Mouse (Mus musculus): ENCODE results near the gene Abhd16b.

Abhd16b gene

GRCm38 (mm10) chr2:181493156-181493927 is at the start of gene Abhd16b:
Abhd16b (plus strand) TSS chr2:181493206.
- in situ Hi-C loops (cut with MboI; ENCODE audit: unreplicated experiment in 2 of 2), result loop anchor here (5.0 to 25.0 kb wide), 3 partner anchors 81 to 781 kb away; partner anchors contain the start of genes Dido1 (in 1 of the 2) and Gid8 (in 1 of the 2)

GRCm38 (mm10) chr2:181452181-181452580 is 40.8 kb upstream of the Abhd16b start:
- in situ Hi-C loops (cut with MboI; ENCODE audit: unreplicated experiment in 2 of 2), result no loop called here

GRCm38 (mm10) chr2:181453274-181453673 is 39.7 kb upstream of the Abhd16b start:
- in situ Hi-C loops (cut with MboI; ENCODE audit: unreplicated experiment in 2 of 2), result no loop called here

- in situ Hi-C loops (cut with MboI; ENCODE audit: unreplicated experiment in 2 of 2), result no loop called here
Measured at GRCm38 (mm10) chr2:181455899-181456298, 37.1 kb upstream of the Abhd16b start.

- in situ Hi-C loops (cut with MboI; ENCODE audit: unreplicated experiment in 2 of 2), result no loop called here
Measured at GRCm38 (mm10) chr2:181457831-181458230, 35.2 kb upstream of the Abhd16b start.

GRCm38 (mm10) chr2:181458411-181459152 is 34.4 kb upstream of the Abhd16b start:
- in situ Hi-C loops (cut with MboI; ENCODE audit: unreplicated experiment in 2 of 2), result no loop called here

DNA sequence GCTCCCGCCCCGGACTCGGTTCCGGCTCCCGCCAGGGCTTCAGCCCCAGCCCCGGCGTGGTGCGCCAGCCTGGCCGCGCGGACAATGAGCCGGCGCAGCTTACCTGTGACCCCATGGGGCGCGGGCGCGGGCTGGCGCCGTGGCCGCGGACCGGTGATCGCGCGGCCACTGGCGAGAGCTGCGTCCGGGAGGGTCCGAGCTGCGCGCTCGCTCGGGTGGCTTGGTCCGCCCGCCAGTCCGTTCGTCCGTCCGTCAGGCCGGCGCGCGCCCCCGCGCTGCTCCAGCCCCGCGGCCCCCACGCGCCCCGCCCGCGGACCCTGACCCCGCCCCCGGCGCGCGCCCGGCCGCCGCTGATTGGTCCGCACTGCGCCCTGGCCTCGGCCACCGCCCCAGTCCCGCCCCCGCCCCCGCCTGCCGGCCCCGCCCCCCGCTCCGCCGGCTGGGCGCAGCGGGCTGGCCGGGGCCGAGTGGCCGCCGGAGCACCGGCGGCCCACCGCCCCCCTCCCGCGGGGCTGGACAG is 33.8 kb upstream of the Abhd16b start, which contains the start of gene Zbtb46:
Gene Zbtb46 (minus strand): TSS at position 274 of the 520 bp plus-strand sequence.
- in situ Hi-C loops (cut with MboI; ENCODE audit: unreplicated experiment in 2 of 2), result no loop called here

GRCm38 (mm10) chr2:181459673-181460621 is 33.1 kb upstream of the Abhd16b start:
- in situ Hi-C loops (cut with MboI; ENCODE audit: unreplicated experiment in 2 of 2), result no loop called here

GRCm38 (mm10) chr2:181461536-181462100 is 31.4 kb upstream of the Abhd16b start:
- in situ Hi-C loops (cut with MboI; ENCODE audit: unreplicated experiment in 2 of 2), result no loop called here

DNA sequence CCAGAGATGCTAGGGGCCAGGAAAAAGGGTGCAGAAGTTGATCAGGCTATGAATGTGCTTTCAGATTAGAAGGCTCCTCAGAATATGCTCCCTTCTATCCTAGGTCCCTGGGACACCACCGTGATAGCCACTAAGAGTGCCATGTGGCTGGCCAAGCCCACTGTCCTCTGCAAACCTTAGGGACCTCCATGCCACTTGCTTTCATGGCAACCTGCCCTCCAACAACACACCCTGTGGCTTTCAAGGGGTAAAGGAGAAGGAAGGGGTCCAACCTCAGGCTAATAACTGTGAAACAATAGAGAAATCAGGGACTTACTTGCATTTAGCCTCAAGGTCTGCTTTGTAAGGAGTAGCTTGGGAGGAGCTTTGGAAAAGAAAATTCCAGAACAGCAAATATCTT is 30.4 kb upstream of the Abhd16b start:
- in situ Hi-C loops (cut with MboI; ENCODE audit: unreplicated experiment in 2 of 2), result no loop called here

DNA sequence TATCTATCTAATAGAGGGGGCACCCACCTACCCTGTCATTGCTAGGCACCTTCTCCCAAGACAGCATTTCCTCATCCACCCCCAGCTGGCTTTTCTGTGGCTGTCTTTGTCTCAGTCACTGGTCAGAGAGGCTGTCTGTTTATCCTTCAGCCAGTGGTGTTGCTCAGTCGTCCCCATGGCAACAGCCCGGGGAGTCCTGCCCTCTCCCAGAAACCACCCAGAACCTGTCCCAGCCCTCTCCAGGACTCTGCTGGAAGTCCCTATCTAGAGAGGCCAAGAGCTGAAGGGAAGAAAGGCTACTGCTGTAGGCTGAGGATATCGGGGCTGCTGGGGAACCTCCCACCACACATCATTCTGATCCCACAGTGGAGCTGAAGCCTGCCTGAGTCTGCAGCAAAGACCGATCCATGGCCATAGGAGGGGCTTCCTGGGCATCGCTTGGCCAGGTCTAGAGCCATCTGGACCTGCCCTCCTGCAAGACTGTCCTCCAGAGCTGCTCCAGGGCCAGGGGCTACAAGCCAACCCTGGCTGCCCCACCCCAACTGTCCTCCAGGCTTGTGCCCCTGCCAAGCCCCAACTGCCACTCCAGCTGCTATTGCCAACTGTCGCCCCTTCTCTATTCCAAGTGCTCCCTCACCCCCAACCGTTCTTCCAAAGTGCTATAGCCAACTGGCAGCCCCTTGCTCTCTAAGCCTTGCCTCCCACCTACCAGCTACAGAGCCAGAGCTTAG is 29.8 kb upstream of the Abhd16b start:
- in situ Hi-C loops (cut with MboI; ENCODE audit: unreplicated experiment in 2 of 2), result no loop called here

- in situ Hi-C loops (cut with MboI; ENCODE audit: unreplicated experiment in 2 of 2), result no loop called here
Measured at GRCm38 (mm10) chr2:181465423-181465822, 27.6 kb upstream of the Abhd16b start.

GRCm38 (mm10) chr2:181470285-181470684 is 22.7 kb upstream of the Abhd16b start:
- in situ Hi-C loops (cut with MboI; ENCODE audit: unreplicated experiment in 2 of 2), result no loop called here

DNA sequence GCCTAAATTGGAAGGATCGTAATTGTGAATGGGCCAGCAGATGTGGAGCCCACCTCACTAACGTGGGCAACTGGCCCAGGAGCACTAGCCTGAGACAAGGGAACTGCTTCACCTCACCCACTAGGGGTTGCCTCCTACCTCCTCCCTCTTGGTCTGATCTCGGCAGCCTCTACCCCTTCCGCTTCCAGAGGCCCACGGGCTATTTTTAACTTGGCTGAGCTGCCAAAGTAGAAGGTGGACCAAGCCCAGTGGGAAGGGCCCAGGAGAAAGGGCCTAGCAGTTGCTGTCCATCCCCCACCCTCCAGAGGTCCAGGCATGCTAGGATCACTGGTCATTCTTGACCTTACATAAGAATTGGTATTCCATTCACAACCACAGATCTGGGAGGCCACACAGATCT is 21.8 kb upstream of the Abhd16b start:
- in situ Hi-C loops (cut with MboI; ENCODE audit: unreplicated experiment in 2 of 2), result no loop called here

GRCm38 (mm10) chr2:181472256-181472827 is 20.7 kb upstream of the Abhd16b start:
- in situ Hi-C loops (cut with MboI; ENCODE audit: unreplicated experiment in 2 of 2), result no loop called here

- in situ Hi-C loops (cut with MboI; ENCODE audit: unreplicated experiment in 2 of 2), result loop anchor here in 1 of 2 experiments (25.0 kb wide), 1 partner anchor 771 kb away; the partner anchor contains the start of genes Dido1 and Gid8
Measured at GRCm38 (mm10) chr2:181483120-181483519, 9.9 kb upstream of the Abhd16b start.

- in situ Hi-C loops (cut with MboI; ENCODE audit: unreplicated experiment in 2 of 2), result loop anchor here in 1 of 2 experiments (25.0 kb wide), 1 partner anchor 771 kb away; the partner anchor contains the start of genes Dido1 and Gid8
Measured at GRCm38 (mm10) chr2:181483562-181484318, 9.3 kb upstream of the Abhd16b start.

Data from v-Abl transformed pro-B cells (cell line).